Mouse (Mus musculus): ENCODE measurements at regions not wholly inside any gene's neighbourhood (a gene's known extent, or its start where the extent isn't known, plus 50 kb on each side); places are given as distances from the start of the nearest gene placed in this dataset.

GRCm38 (mm10) chr14:71082327-71082726 is 482.7 kb upstream of the Fam160b2 start:
- no peak overlapping the region for H3K9ac ChIP-seq
- no peaks in the 10 kb centered on the region for H3K27me3 ChIP-seq (ENCODE audit: insufficient read depth, low read length)
- no peaks in the 10 kb centered on the region for H3K9me3 ChIP-seq (ENCODE audit: low read length)
- H3K4me3 ChIP-seq (ENCODE audit: low read depth, low read length), result no peak overlapping the region
- no peaks in the 10 kb centered on the region for H3K36me3 ChIP-seq (ENCODE audit: insufficient read depth)
- DNase-seq (no peak), ATAC-seq (no peak)
- no peak overlapping the region for H3K4me2 ChIP-seq (ENCODE audit: low read depth)
- no peak for TF ChIP-seq CTCF (IDR thresholded peaks at IDR 0.05; ENCODE audit: low read depth)
- no peaks in the 10 kb centered on the region for H3K4me1 ChIP-seq (ENCODE audit: insufficient read depth)
- H3K27ac ChIP-seq (ENCODE audit: low read depth, low read length), result no peak overlapping the region

GRCm38 (mm10) chr14:71075671-71076070 is 476.0 kb upstream of the Fam160b2 start:
- Histone ChIP-seq H3K27me3 (ENCODE audit: insufficient read depth, low read length) (no peaks in the 10 kb centered on the region), H3K4me3 (ENCODE audit: low read depth, low read length) (no peak overlapping the region), H3K9ac (no peak overlapping the region), H3K36me3 (ENCODE audit: insufficient read depth) (no peaks in the 10 kb centered on the region), H3K9me3 (ENCODE audit: low read length) (no peaks in the 10 kb centered on the region), H3K27ac (ENCODE audit: low read depth, low read length) (no peak overlapping the region), H3K4me2 (ENCODE audit: low read depth) (no peak overlapping the region), H3K4me1 (ENCODE audit: insufficient read depth) (no peaks in the 10 kb centered on the region)
- WGBS, result 88% methylated on average over 2 of the region's 2 CpGs
- no peak for TF ChIP-seq CTCF (IDR thresholded peaks at IDR 0.05; ENCODE audit: low read depth)
- ATAC-seq, result no peak
- DNase-seq, result no peak

- no peak for TF ChIP-seq CTCF (IDR thresholded peaks at IDR 0.05; ENCODE audit: low read depth)
- Histone ChIP-seq H3K4me3 (ENCODE audit: low read depth, low read length) (no peak overlapping the region), H3K36me3 (ENCODE audit: insufficient read depth) (no peaks in the 10 kb centered on the region), H3K27me3 (ENCODE audit: insufficient read depth, low read length) (no peaks in the 10 kb centered on the region), H3K9ac (no peak overlapping the region), H3K4me2 (ENCODE audit: low read depth) (no peak overlapping the region), H3K27ac (ENCODE audit: low read depth, low read length) (no peak overlapping the region), H3K9me3 (ENCODE audit: low read length) (no peaks in the 10 kb centered on the region), H3K4me1 (ENCODE audit: insufficient read depth) (no peaks in the 10 kb centered on the region)
- DNase-seq (no peak), ATAC-seq (no peak)
Measured at GRCm38 (mm10) chr14:71074019-71074418, 474.4 kb upstream of the Fam160b2 start.

GRCm38 (mm10) chr14:71065669-71066068 is 466.0 kb upstream of the Fam160b2 start:
- no peaks in the 10 kb centered on the region for H3K36me3 ChIP-seq (ENCODE audit: insufficient read depth)
- TF ChIP-seq CTCF (IDR thresholded peaks at IDR 0.05; ENCODE audit: low read depth), result no peak
- H3K4me2 ChIP-seq (ENCODE audit: low read depth), result no peak overlapping the region
- H3K4me3 ChIP-seq (ENCODE audit: low read depth, low read length), result no peak overlapping the region
- WGBS, result 81% methylated on average over 4 of the region's 4 CpGs
- no peak overlapping the region for H3K27ac ChIP-seq (ENCODE audit: low read depth, low read length)
- H3K9ac ChIP-seq, result no peak overlapping the region
- no peaks in the 10 kb centered on the region for H3K9me3 ChIP-seq (ENCODE audit: low read length)
- no peaks in the 10 kb centered on the region for H3K4me1 ChIP-seq (ENCODE audit: insufficient read depth)
- no peak for ATAC-seq
- H3K27me3 ChIP-seq (ENCODE audit: insufficient read depth, low read length), result no peaks in the 10 kb centered on the region
- no peak for DNase-seq

- H3K36me3 ChIP-seq (ENCODE audit: insufficient read depth), result no peaks in the 10 kb centered on the region
- no peak overlapping the region for H3K4me3 ChIP-seq (ENCODE audit: low read depth, low read length)
- DNase-seq, result no peak
- H3K4me2 ChIP-seq (ENCODE audit: low read depth), result no peak overlapping the region
- no peak for TF ChIP-seq CTCF (IDR thresholded peaks at IDR 0.05; ENCODE audit: low read depth)
- no peaks in the 10 kb centered on the region for H3K4me1 ChIP-seq (ENCODE audit: insufficient read depth)
- H3K27me3 ChIP-seq (ENCODE audit: insufficient read depth, low read length), result no peaks in the 10 kb centered on the region
- no peak overlapping the region for H3K9ac ChIP-seq
- ATAC-seq, result no peak
- H3K9me3 ChIP-seq (ENCODE audit: low read length), result no peaks in the 10 kb centered on the region
- no peak overlapping the region for H3K27ac ChIP-seq (ENCODE audit: low read depth, low read length)
- WGBS, result 86% methylated on average over 2 of the region's 2 CpGs
Measured at GRCm38 (mm10) chr14:71056601-71057000, 457.0 kb upstream of the Fam160b2 start.

GRCm38 (mm10) chr14:71055480-71055879 is 455.8 kb upstream of the Fam160b2 start:
- no peaks in the 10 kb centered on the region for H3K27me3 ChIP-seq (ENCODE audit: insufficient read depth, low read length)
- no peak overlapping the region for H3K4me2 ChIP-seq (ENCODE audit: low read depth)
- no peaks in the 10 kb centered on the region for H3K4me1 ChIP-seq (ENCODE audit: insufficient read depth)
- H3K4me3 ChIP-seq (ENCODE audit: low read depth, low read length), result no peak overlapping the region
- WGBS, result 94% methylated on average over 2 of the region's 2 CpGs
- no peak for DNase-seq
- H3K36me3 ChIP-seq (ENCODE audit: insufficient read depth), result no peaks in the 10 kb centered on the region
- no peaks in the 10 kb centered on the region for H3K9me3 ChIP-seq (ENCODE audit: low read length)
- no peak for TF ChIP-seq CTCF (IDR thresholded peaks at IDR 0.05; ENCODE audit: low read depth)
- H3K27ac ChIP-seq (ENCODE audit: low read depth, low read length), result no peak overlapping the region
- no peak overlapping the region for H3K9ac ChIP-seq
- ATAC-seq, result no peak

GRCm38 (mm10) chr14:71053788-71054641 is 454.4 kb upstream of the Fam160b2 start:
- no peak for TF ChIP-seq CTCF (IDR thresholded peaks at IDR 0.05; ENCODE audit: low read depth)
- ATAC-seq (no peak), DNase-seq (no peak)
- H3K9ac ChIP-seq, result no peak overlapping the region
- H3K27ac ChIP-seq (ENCODE audit: low read depth, low read length), result no peak overlapping the region
- no peak overlapping the region for H3K4me2 ChIP-seq (ENCODE audit: low read depth)
- H3K9me3 ChIP-seq (ENCODE audit: low read length), result no peaks in the 10 kb centered on the region
- H3K27me3 ChIP-seq (ENCODE audit: insufficient read depth, low read length), result no peaks in the 10 kb centered on the region
- 76% methylated on average over 9 of the region's 9 CpGs for WGBS
- H3K4me3 ChIP-seq (ENCODE audit: low read depth, low read length), result no peak overlapping the region
- H3K4me1 ChIP-seq (ENCODE audit: insufficient read depth), result no peaks in the 10 kb centered on the region
- H3K36me3 ChIP-seq (ENCODE audit: insufficient read depth), result no peaks in the 10 kb centered on the region

All from forebrain, postnatal 0 days (tissue).